Mouse (Mus musculus) small intestine, adult 2 months (tissue): ENCODE data around the gene Iqschfp. TPM values are rescaled to one million over a fixed set of nuclear protein-coding genes. Genes with fewer than 3 reads are reported as not detected.

Experiments used
- H3K27ac ChIP-seq: fragments of 200-500 bp; 2 replicates; pipeline ENCODE4 v1.5.1; 2012; ENCODE audit warnings: low read depth, low read length, control low read depth, inconsistent platforms; ENCODE audit not compliant: insufficient read depth
- H3K27me3 ChIP-seq: fragments of 200-500 bp; 2 replicates; pipeline ENCODE4 v1.6.1; 2012; ENCODE audit warnings: mild to moderate bottlenecking, moderate library complexity, low read length, inconsistent platforms; ENCODE audit not compliant: control insufficient read depth, insufficient read depth
- H3K36me3 ChIP-seq: fragments of 200-500 bp; 2 replicates; pipeline ENCODE4 v1.6.1; 2012; ENCODE audit warnings: mild to moderate bottlenecking, low read length, control low read depth, inconsistent platforms; ENCODE audit not compliant: control insufficient read depth, insufficient read depth
- H3K4me1 ChIP-seq: fragments of 200-500 bp; 2 replicates; pipeline ENCODE4 v1.6.1; 2012; ENCODE audit warnings: low read length, inconsistent platforms, mixed read lengths; ENCODE audit not compliant: control insufficient read depth, insufficient read depth, insufficient read length
- H3K4me3 ChIP-seq: fragments of 200-500 bp; 2 replicates; pipeline ENCODE4 v1.5.1; 2012; ENCODE audit warnings: low read depth, mild to moderate bottlenecking, control low read depth, inconsistent platforms, low read length, moderate library complexity
- CTCF ChIP-seq: fragments of 200-500 bp; IDR thresholded peaks from 2 replicates; pipeline ENCODE4 v1.5.1; 2012; ENCODE audit warnings: low read depth, mild to moderate bottlenecking, control low read depth, inconsistent platforms, low read length, moderate library complexity, mixed read lengths; ENCODE audit not compliant: insufficient replicate concordance, insufficient read length; ENCODE audit errors: extremely low read depth
- POLR2A ChIP-seq: fragments of 200-500 bp; IDR thresholded peaks from 2 replicates; pipeline ENCODE4 v1.6.1; 2012; ENCODE audit warnings: low read depth, mild to moderate bottlenecking, control low read depth, inconsistent platforms, low read length, moderate library complexity
- WGBS: fragments of 180-500 bp; shearing (Covaris S2); methylation state at CpG from one replicate; pipeline ENCODE4 v1.1.7; 2018; 5-methylcytosine and 5-hydroxymethylcytosine counted together
- polyA plus RNA-seq: library from polyadenylated mRNA; depleted of rRNA; stranded (reverse); fragments of >200 nt; gene quantifications from 2 replicates; pipeline ENCODE4 v1.2.3, GENCODE M21; 2012

Gene Iqschfp
- polyA plus RNA-seq, 1 experiment: not detected

DNA sequence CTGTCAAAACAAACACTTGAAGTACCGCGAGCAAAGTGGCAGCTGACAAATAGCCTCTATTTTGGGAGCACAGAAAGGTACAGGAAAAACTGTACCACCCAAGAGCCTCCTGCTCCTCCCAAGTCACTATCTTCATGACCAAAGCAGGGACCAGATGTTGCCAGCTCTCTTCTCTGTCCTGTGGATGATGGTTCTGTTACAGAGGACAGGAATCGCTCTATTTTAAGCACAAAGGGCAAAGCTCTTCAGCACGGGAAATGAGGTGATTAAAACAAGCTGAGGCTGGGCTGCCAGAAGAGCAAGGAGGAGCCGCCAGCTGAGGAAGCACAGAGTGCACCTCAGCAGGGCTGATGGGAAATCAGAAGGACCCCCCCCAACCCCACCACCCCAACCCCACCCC, 561.2 kb downstream of the Iqschfp start:
- no peaks in the 10 kb centered on the region for H3K36me3 ChIP-seq
- H3K4me1 ChIP-seq: no peaks in the 10 kb centered on the region
- no peak overlapping the region for H3K27ac ChIP-seq
- H3K4me3 ChIP-seq: no peak overlapping the region
- TF ChIP-seq CTCF: no peak
- TF ChIP-seq POLR2A: no peak
- 21% methylated on average over 5 of the region's 5 CpGs for WGBS
- no peaks in the 10 kb centered on the region for H3K27me3 ChIP-seq

DNA sequence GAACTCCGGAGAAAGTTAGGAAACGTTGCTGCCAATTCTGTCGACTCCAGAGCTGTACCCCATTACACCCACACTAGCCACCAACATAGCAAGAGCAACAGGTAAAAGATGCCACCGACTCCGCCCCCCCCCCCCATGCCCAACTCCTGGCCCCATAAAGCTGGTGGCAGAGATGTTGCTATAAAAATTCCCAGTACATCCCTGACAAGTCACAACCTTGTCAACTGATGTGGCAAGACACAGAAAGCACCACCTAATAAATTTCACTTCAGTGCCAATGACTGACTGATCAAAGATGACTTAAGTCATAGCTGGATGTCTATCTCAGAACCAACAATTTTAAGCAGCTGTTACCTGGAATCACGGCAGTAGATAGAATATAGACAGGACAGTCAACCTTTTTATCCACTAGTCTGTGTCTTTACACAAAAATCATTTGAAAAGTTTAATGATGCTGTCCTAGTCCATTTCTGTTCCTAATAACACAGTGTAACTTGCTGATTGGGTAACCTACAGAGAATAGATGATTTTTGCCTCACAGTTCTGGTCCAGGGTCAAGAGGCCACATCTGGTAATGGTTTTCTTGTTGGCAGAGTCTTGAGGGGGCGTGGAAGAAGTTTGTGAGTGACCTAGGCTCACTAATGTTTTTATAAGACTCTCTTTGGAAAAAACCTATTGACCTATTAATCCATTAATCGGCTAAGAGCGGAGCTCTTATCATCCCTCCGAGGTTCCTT, 561.9 kb downstream of the Iqschfp start:
- no peak overlapping the region for H3K4me3 ChIP-seq
- H3K4me1 ChIP-seq: no peaks in the 10 kb centered on the region
- no peaks in the 10 kb centered on the region for H3K27me3 ChIP-seq
- TF ChIP-seq CTCF: no peak
- TF ChIP-seq POLR2A: no peak
- no peaks in the 10 kb centered on the region for H3K36me3 ChIP-seq
- no peak overlapping the region for H3K27ac ChIP-seq
- 68% methylated on average over 10 of the region's 10 CpGs for WGBS

DNA sequence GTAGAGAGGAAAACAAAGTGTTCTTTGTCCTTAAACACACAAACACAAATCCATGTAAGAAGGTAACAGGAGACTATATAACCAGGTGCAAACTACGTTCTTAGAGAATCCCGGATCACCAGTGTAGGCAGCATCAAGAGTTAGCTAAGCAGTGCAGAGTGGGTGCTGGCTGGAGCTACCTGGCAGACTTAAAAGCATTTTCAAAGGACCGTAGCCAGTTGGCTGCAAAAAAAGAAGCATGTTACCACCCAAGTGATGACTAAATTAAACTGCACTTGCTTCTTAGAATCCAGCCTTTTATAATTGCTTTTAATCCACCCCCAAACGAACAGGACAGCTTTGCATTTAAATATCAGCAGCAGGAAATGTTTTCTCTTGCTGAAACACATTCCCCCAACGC, 574.6 kb downstream of the Iqschfp start:
- TF ChIP-seq POLR2A: no peak
- TF ChIP-seq CTCF: no peak
- H3K27ac ChIP-seq: no peak overlapping the region
- H3K27me3 ChIP-seq: no peaks in the 10 kb centered on the region
- H3K36me3 ChIP-seq: no peaks in the 10 kb centered on the region
- H3K4me1 ChIP-seq: no peaks in the 10 kb centered on the region
- H3K4me3 ChIP-seq: no peak overlapping the region
- 58% methylated on average over 5 of the region's 5 CpGs for WGBS

DNA sequence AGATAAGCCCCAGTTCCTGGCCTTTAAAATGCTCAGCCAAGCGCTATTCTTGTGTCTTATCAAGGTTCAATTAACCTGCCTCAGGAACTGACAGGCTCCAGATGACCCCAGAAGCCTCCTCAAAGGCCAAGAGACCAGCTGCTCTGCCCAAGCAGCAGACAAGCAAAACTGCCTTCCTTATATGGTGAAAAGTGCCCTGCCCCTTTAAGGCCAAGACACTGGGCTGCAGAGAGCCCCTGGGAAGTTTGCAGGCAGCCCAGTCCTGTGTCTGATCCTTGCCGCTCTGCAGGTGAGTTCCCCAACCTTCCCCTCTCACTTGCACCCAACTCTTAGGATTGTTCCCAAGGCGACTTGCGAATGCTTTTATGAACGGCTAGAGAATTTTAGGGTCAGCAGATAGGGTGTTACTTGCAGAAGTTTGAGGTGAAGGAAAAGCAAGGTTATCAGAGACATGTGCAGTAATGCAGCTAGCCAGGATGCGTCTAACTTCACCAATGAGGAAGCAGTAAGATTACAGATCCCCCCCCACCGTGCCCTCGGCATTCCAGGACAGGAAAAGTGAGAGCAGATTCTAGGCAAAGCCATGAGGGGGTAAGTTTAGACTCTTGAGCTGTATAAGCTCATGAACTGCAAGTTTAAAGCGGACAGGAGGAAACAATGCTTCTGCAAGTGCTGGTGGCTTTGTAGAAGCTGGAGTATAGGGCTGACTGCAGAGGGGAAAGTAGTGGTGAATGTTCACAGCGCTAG, 576.1 kb downstream of the Iqschfp start:
- TF ChIP-seq CTCF (no peak), POLR2A (no peak)
- no peaks in the 10 kb centered on the region for H3K4me1 ChIP-seq
- H3K27me3 ChIP-seq: no peaks in the 10 kb centered on the region
- H3K4me3 ChIP-seq: peak overlapping the region; percentile 22
- no peaks in the 10 kb centered on the region for H3K36me3 ChIP-seq
- H3K27ac ChIP-seq: 0 out of 2 replicates have a peak overlapping the region, but pooled peaks have one; percentile 2
- 7% methylated on average over 10 of the region's 10 CpGs for WGBS

DNA sequence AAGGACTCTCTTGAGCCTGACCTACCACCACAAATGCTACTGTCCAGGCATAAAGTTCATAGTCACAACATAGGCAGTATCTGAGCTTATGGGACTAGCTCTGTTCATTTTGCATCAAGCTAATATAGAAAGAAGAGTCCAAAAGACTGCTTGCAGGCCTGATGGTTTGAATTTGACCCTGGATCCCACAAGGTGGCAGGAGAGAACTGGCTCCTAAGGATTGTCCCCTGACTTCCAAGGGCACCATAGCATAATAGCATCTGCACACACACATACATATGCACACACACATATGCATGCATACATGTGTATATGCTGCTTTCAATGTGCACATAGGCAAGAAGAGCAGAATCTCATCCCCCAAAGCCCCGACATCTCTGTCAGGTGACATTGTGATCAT, 577.6 kb downstream of the Iqschfp start:
- WGBS: 73% methylated on average over 1 of the region's 1 CpGs

DNA sequence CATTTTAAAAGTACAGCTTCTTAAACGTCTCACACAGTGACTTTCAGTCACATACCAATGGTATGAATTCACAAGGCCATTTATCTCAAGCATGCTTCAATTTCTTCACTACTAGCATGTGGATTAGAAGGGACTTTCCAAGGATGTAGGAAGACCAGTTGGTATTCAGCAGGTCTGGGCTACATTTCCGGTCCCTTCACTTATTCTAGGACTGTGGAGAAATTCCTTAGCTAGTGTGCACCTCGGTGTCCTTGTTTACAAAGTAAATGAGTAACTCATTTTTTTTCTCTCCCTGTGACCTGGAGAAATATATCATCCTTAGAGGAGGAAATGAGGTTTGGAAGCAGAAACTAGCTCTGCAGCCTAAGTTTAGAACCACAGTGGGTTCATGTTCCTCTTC, 578.0 kb downstream of the Iqschfp start:
- H3K4me3 ChIP-seq: no peak overlapping the region
- 34% methylated on average over 3 of the region's 3 CpGs for WGBS
- TF ChIP-seq CTCF (no peak), POLR2A (no peak)
- no peak overlapping the region for H3K27ac ChIP-seq
- H3K27me3 ChIP-seq: no peaks in the 10 kb centered on the region
- no peaks in the 10 kb centered on the region for H3K4me1 ChIP-seq
- H3K36me3 ChIP-seq: no peaks in the 10 kb centered on the region

More for the DNA sequence above, 577.6 kb downstream of the Iqschfp start:
- Histone ChIP-seq H3K27me3 (no peaks in the 10 kb centered on the region), H3K4me1 (no peaks in the 10 kb centered on the region), H3K27ac (no peak overlapping the region), H3K4me3 (no peak overlapping the region), H3K36me3 (no peaks in the 10 kb centered on the region)
- no peak for TF ChIP-seq CTCF
- no peak for TF ChIP-seq POLR2A

DNA sequence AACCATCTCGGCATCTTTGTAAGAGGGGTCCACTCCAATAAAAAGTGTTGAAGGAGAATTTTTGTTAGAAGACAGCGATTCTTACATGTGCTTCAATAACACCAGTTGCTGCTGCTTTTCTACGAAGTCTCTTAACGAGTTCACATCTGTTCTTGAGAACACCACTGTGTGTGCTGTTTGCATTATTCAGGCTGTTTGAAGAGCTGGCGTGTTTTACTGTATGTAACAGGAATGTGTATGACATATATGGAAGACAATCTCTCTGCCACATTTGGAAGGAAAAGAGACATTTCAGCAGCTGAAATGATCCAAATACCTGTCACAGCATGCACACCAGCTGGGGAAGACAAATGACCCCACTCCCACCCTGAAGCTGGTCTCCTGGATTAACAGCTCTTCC, 578.6 kb downstream of the Iqschfp start:
- Histone ChIP-seq H3K27me3 (no peaks in the 10 kb centered on the region), H3K27ac (no peak overlapping the region), H3K4me3 (no peak overlapping the region), H3K36me3 (no peaks in the 10 kb centered on the region), H3K4me1 (no peaks in the 10 kb centered on the region)
- TF ChIP-seq CTCF (no peak), POLR2A (no peak)
- 60% methylated on average over 5 of the region's 5 CpGs for WGBS
